Mouse (Mus musculus) regulatory T cell (primary cell): ENCODE measurements around the gene Klre1.
"Not testable (repeated sequence)": the region's sequence is repeated elsewhere in the genome, so short reads cannot be mapped to it uniquely, and the experiment has no call there.

Experiments used
- in situ Hi-C: fragments of 300-600 bp; cut with MboI, MseI; formaldehyde crosslinking; loops from one replicate; pipeline ENCODE4 v1.15.1; 2025; ENCODE audit warnings: high pct_unique_total_duplicates

Klre1 gene

GRCm38 (mm10) chr6:129581896-129582295 lies 4.2 kb downstream of the Klre1 start:
- in situ Hi-C loops, result loop anchor here (10.0 kb wide), 1 partner anchor 1213 kb away; no protein-coding TSS in a partner anchor

- in situ Hi-C loops, result loop anchor here (10.0 kb wide), 1 partner anchor 1212 kb away; no protein-coding TSS in a partner anchor
These were observed 5.3 kb downstream of the Klre1 start for GRCm38 (mm10) chr6:129583014-129583413.

GRCm38 (mm10) chr6:129591508-129591907 lies 13.8 kb downstream of the Klre1 start, which contains the start of gene Klrd1:
Gene Klrd1, plus strand, starts transcription at chr6:129591782.
- in situ Hi-C loops, result no loop called here

GRCm38 (mm10) chr6:129608372-129608771 lies 30.7 kb downstream of the Klre1 start:
- in situ Hi-C loops, result no loop called here

- in situ Hi-C loops, result no loop called here
These were observed 46.0 kb downstream of the Klre1 start, which contains the start of gene Klrk1 for GRCm38 (mm10) chr6:129623735-129624134. Gene Klrk1, minus strand, starts transcription at chr6:129623864.

GRCm38 (mm10) chr6:129631046-129631445 lies 53.3 kb downstream of the Klre1 start:
- in situ Hi-C loops, result not testable (repeated sequence)
